Mouse (Mus musculus) CH12.LX (cell line): ENCODE measurements at regions not wholly inside any gene's neighbourhood (a gene's known extent, or its start where the extent isn't known, plus 50 kb on each side); places are given as distances from the start of the nearest gene placed in this dataset.
A peak's percentile ranks its signal among the peaks of the same experiment; 100 is the strongest.
"Not testable (repeated sequence)": the region's sequence is repeated elsewhere in the genome, so short reads cannot be mapped to it uniquely, and the experiment has no call there.

Experiments used
- DNase-seq: peaks from one replicate; pipeline ENCODE4 v3.0.0-alpha.2; 2013; ENCODE audit errors: extremely low read depth
- H3K27ac ChIP-seq: 2 replicates; pipeline ENCODE4 v1.5.1; 2012; ENCODE audit warnings: low read depth, mild to moderate bottlenecking, control low read depth, moderate library complexity; ENCODE audit not compliant: insufficient read depth
- H3K27me3 ChIP-seq: replicated peaks from 2 replicates; pipeline ENCODE3; 2012; ENCODE audit warnings: inconsistent platforms
- H3K36me3 ChIP-seq, 2 experiments: replicated peaks in 1 of 2; 2 replicates each; pipeline versions ENCODE3 to v1.6.1; 2012; ENCODE audit warnings: inconsistent platforms in 1 of 2, low read length in 1 of 2, mild to moderate bottlenecking in 1 of 2, mixed read lengths in 1 of 2, moderate library complexity in 1 of 2; ENCODE audit not compliant: control insufficient read depth in 1 of 2, insufficient read depth in 1 of 2
- H3K4me1 ChIP-seq, 2 experiments: 2 replicates each; pipeline ENCODE4 v1.6.1; 2012; ENCODE audit warnings: inconsistent platforms in 1 of 2, moderate library complexity in 1 of 2; ENCODE audit not compliant: insufficient read depth in 2 of 2, control insufficient read depth in 1 of 2
- H3K4me2 ChIP-seq: 2 replicates; pipeline ENCODE4 v1.6.1; 2012; ENCODE audit warnings: low read depth, mild to moderate bottlenecking, control low read depth; ENCODE audit not compliant: poor library complexity, insufficient read depth, severe bottlenecking
- H3K4me3 ChIP-seq, 3 experiments: fragments of 150-350 bp in 1 of 3; sonication (generic) in 1 of 3; replicated peaks in 1 of 3; 2 replicates each; pipeline versions ENCODE3 to v1.5.1; 2011 to 2012; ENCODE audit warnings: low read depth in 2 of 3, low read length in 2 of 3, mild to moderate bottlenecking in 2 of 3, moderate library complexity in 2 of 3, control low read depth in 1 of 3, improper control_type of control experiment in 1 of 3, inconsistent platforms in 1 of 3, mixed read lengths in 1 of 3; ENCODE audit not compliant: poor library complexity in 1 of 3
- H3K79me2 ChIP-seq: replicated peaks from 2 replicates; pipeline ENCODE4 v1.6.1; 2012; ENCODE audit warnings: mild to moderate bottlenecking, moderate library complexity; ENCODE audit not compliant: control insufficient read depth, poor library complexity, insufficient read depth, severe bottlenecking; ENCODE audit errors: extremely low read depth
- H3K9ac ChIP-seq: 2 replicates; pipeline ENCODE4 v1.6.1; 2012; ENCODE audit warnings: low read depth, mild to moderate bottlenecking, control low read depth, moderate library complexity; ENCODE audit not compliant: insufficient read depth
- H3K9me3 ChIP-seq: replicated peaks from 2 replicates; pipeline ENCODE3; 2012; ENCODE audit warnings: low read length, inconsistent platforms, mixed read lengths
- BHLHE40 ChIP-seq: IDR thresholded peaks from 2 replicates; pipeline ENCODE4 v1.6.1; 2011; ENCODE audit warnings: mild to moderate bottlenecking, low read depth, low read length, improper control_type of control experiment
- CHD2 ChIP-seq: IDR thresholded peaks from 2 replicates; pipeline ENCODE4 v1.6.1; 2011; ENCODE audit warnings: low read length, improper control_type of control experiment
- EP300 ChIP-seq: IDR thresholded peaks from 2 replicates; pipeline ENCODE4 v1.6.1; 2011; ENCODE audit warnings: low read length, improper control_type of control experiment
- ETS1 ChIP-seq: conservative IDR thresholded peaks from 2 replicates; pipeline ENCODE4 v1.6.1; 2012; ENCODE audit warnings: low read depth, mild to moderate bottlenecking, inconsistent platforms, low read length, improper control_type of control experiment, moderate library complexity
- HCFC1 ChIP-seq: IDR thresholded peaks from 2 replicates; pipeline ENCODE4 v1.6.1; 2012; ENCODE audit warnings: low read depth, mild to moderate bottlenecking, inconsistent platforms, low read length, improper control_type of control experiment
- IRF4 ChIP-seq: IDR thresholded peaks from 2 replicates; pipeline ENCODE4 v1.6.1; 2014; ENCODE audit warnings: low read depth, mild to moderate bottlenecking, inconsistent platforms, low read length, improper control_type of control experiment
- MAFK ChIP-seq: IDR thresholded peaks from 2 replicates; pipeline ENCODE4 v1.6.1; 2011; ENCODE audit warnings: low read length, improper control_type of control experiment; ENCODE audit not compliant: insufficient replicate concordance
- MAZ ChIP-seq: IDR thresholded peaks from 2 replicates; pipeline ENCODE4 v1.6.1; 2012; ENCODE audit warnings: low read depth, mild to moderate bottlenecking, inconsistent platforms, low read length, improper control_type of control experiment, moderate library complexity
- MEF2A ChIP-seq: IDR thresholded peaks from 2 replicates; pipeline ENCODE4 v1.6.1; 2014; ENCODE audit warnings: low read depth, mild to moderate bottlenecking, inconsistent platforms, low read length, improper control_type of control experiment, borderline replicate concordance
- NELFE ChIP-seq: IDR thresholded peaks from 2 replicates; pipeline ENCODE4 v1.6.1; 2011; ENCODE audit warnings: low read depth, low read length, improper control_type of control experiment
- POLR2A ChIP-seq: IDR thresholded peaks from 2 replicates; pipeline ENCODE4 v1.6.1; 2011; ENCODE audit warnings: low read depth, mild to moderate bottlenecking, improper control_type of control experiment, low read length
- RCOR1 ChIP-seq: conservative IDR thresholded peaks from 2 replicates; pipeline ENCODE4 v1.6.1; 2012; ENCODE audit warnings: low read depth, mild to moderate bottlenecking, inconsistent platforms, low read length, improper control_type of control experiment
- UBTF ChIP-seq: IDR thresholded peaks from 2 replicates; pipeline ENCODE4 v1.6.1; 2012; ENCODE audit warnings: low read depth, mild to moderate bottlenecking, inconsistent platforms, low read length, improper control_type of control experiment, moderate library complexity
- USF2 ChIP-seq: conservative IDR thresholded peaks from 2 replicates; pipeline ENCODE4 v1.6.1; 2011; ENCODE audit warnings: low read depth, low read length, improper control_type of control experiment
- ZKSCAN1 ChIP-seq: IDR thresholded peaks from 2 replicates; pipeline ENCODE4 v1.6.1; 2012; ENCODE audit warnings: low read depth, inconsistent platforms, low read length, improper control_type of control experiment, borderline replicate concordance
- dilution Hi-C: fragments of 300-500 bp; cut with MboI; formaldehyde crosslinking; loops from 2 replicates; pipeline ENCODE4 v1.14.3; 2020; ENCODE audit warnings: low sequenced_read_pairs; ENCODE audit not compliant: extremely low pct_unique_long_range_greater_than_20kb, extremely low pct_ligation_motif_present
- in situ Hi-C: fragments of 300-500 bp; cut with MboI; formaldehyde crosslinking; loops from 3 replicates; pipeline ENCODE4 v1.14.3; 2019; ENCODE audit warnings: low sequenced_read_pairs, low pct_ligation_motif_present, low pct_unique_long_range_greater_than_20kb, mixed read lengths

- no peaks in the 10 kb centered on the region for H3K9me3 ChIP-seq
- dilution Hi-C loops (no loop called here), in situ Hi-C loops (no loop called here)
- no peak overlapping the region for H3K4me2 ChIP-seq
- no peaks in the 10 kb centered on the region for H3K27me3 ChIP-seq
- no peak overlapping the region for H3K27ac ChIP-seq
- H3K36me3 ChIP-seq: no peaks in the 10 kb centered on the region
- H3K4me1 ChIP-seq: peaks cover 0 to 28% of the 10 kb centered on the region in 2 experiments; a peak in 2 of 4 replicates
- DNase-seq: no peak
- H3K9ac ChIP-seq: no peak overlapping the region
- H3K4me3 ChIP-seq: no peak overlapping the region
- H3K79me2 ChIP-seq: no peaks in the 10 kb centered on the region
- no peak for TF ChIP-seq POLR2A
These were observed 549.6 kb upstream of the Chordc1 start for GRCm38 (mm10) chr9:17742308-17742707.

DNA sequence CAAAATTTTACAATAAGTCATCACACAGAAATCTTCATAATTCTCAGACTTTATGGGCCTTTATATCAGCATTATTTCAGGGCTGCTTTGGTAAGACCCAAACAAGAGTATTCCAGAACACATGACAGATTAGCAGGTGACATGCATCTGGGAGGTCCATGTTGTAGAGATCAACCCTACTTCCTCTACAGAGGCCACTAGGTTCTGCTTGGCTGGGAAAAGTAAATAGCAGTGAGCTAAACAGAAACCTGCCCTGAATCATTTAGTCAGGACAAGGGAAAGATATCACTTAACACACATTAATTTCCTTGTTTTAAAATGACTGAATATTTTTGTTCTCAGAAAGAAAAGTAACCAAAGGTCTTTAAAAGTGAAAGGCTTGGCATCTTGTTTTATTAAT is 546.7 kb upstream of the Chordc1 start:
- Histone ChIP-seq H3K9ac (no peak overlapping the region), H3K4me2 (no peak overlapping the region), H3K27me3 (no peaks in the 10 kb centered on the region), H3K4me1 (peaks cover 0 to 21% of the 10 kb centered on the region in 2 experiments; a peak in 2 of 4 replicates), H3K9me3 (no peaks in the 10 kb centered on the region), H3K36me3 (no peaks in the 10 kb centered on the region), H3K4me3 (no peak overlapping the region), H3K27ac (no peak overlapping the region), H3K79me2 (no peaks in the 10 kb centered on the region)
- in situ Hi-C loops: no loop called here
- peak; percentile 37 for DNase-seq
- TF ChIP-seq BHLHE40 (0 out of 2 replicates have a peak, but pooled peaks have one; percentile 26), RCOR1 (no peak), IRF4 (peak; percentile 39; the same call in 1 of the 2 replicates), MAFK (no peak)
- dilution Hi-C loops: no loop called here

GRCm38 (mm10) chr9:17745684-17746083 is 546.2 kb upstream of the Chordc1 start:
- Histone ChIP-seq H3K4me1 (peaks cover 0 to 21% of the 10 kb centered on the region in 2 experiments; a peak in 2 of 4 replicates), H3K9me3 (no peaks in the 10 kb centered on the region), H3K27ac (no peak overlapping the region), H3K27me3 (no peaks in the 10 kb centered on the region), H3K4me3 (no peak overlapping the region), H3K36me3 (no peaks in the 10 kb centered on the region), H3K4me2 (no peak overlapping the region), H3K79me2 (no peaks in the 10 kb centered on the region), H3K9ac (no peak overlapping the region)
- TF ChIP-seq ETS1 (no peak), CHD2 (no peak), HCFC1 (no peak), USF2 (no peak), EP300 (no peak), MAZ (no peak), MEF2A (no peak), UBTF (no peak), NELFE (no peak), ZKSCAN1 (no peak)
- dilution Hi-C loops: no loop called here
- in situ Hi-C loops: no loop called here
- DNase-seq: no peak

GRCm38 (mm10) chr9:17791835-17792234 is 500.1 kb upstream of the Chordc1 start:
- H3K4me2 ChIP-seq, in situ Hi-C loops, H3K9me3 ChIP-seq, dilution Hi-C loops, H3K4me3 ChIP-seq, H3K27me3 ChIP-seq, DNase-seq, H3K27ac ChIP-seq, H3K4me1 ChIP-seq, H3K79me2 ChIP-seq, H3K36me3 ChIP-seq, H3K9ac ChIP-seq: not testable (repeated sequence)
